Mouse (Mus musculus): ENCODE results near the gene Ugt2b36.
"Not testable (repeated sequence)": the region's sequence is repeated elsewhere in the genome, so short reads cannot be mapped to it uniquely, and the experiment has no call there.

Ugt2b36 gene

GRCm38 (mm10) chr5:87092346-87093027 lies at the start of gene Ugt2b36:
Gene Ugt2b36 (minus strand): TSS chr5:87092555.
- peak; percentile 42 for DNase-seq (ENCODE audit: low spot score)

DNA sequence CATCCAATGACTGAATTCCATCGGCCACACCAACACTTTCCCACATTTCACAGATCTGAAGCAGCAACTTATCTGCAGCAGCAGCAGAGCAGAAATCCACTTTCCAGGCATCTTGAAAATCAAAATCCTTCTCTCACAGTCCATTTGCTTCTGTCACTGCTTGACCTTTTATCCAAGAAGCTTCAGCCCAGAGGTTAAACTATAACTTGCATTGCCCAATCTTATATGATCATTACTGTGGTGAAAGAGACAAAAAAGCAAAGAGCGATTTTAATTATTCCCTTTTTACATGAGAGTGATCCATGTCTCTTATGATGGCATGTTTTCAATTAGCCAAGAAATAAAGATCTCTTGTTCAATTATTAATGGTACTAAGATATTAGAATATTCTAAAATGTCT lies 47.8 kb upstream of the Ugt2b36 start, which contains the start of gene Ugt2b5:
TSS of gene Ugt2b5 (minus strand) at position 123 of the 400 bp plus-strand sequence.
- DNase-seq (ENCODE audit: low spot score) = not testable (repeated sequence)

DNA sequence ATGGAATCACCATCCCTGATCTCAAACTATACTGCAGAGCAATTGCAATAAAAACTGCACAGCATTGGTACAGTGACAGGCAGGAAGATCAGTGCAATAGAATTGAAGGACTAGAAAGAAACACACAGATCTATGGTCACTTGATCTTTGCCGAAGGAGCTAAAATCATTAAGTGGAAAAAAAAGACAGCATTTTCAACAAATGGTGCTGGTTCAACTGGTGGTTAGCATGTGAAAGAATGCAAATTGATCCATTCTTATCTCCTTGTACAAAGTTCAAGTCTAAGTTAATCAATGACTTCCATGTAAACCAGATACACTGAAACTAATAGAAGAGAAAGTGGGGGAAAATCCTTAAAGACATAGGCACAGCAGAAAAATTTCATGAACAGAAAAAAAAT lies 11.3 kb upstream of the Ugt2b36 start:
- not testable (repeated sequence) for DNase-seq (ENCODE audit: low spot score)

GRCm38 (mm10) chr5:87091111-87091510 lies 1.2 kb downstream of the Ugt2b36 start:
- no peak for DNase-seq (ENCODE audit: low spot score)

DNA sequence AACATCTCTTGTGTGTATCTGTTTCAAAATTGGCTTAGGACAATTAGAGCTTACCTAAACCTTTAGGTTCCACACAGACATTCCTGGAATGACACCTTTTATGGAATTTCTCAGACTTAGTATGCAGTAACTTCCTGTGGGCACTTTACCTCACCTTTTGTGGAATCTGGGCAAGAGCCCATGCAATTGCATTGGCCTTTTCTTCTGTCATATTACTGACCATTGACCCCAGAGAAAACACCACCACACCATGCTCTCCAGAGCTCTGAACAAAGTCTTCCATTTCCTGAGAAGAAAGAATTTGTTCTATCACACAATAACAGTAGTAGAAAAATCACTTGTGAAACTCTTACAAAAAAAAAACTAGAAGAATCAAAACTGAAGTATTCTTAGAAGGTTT lies 3.1 kb downstream of the Ugt2b36 start:
- no peak for DNase-seq (ENCODE audit: low spot score)

- DNase-seq (ENCODE audit: low spot score) = no peak
Measured at GRCm38 (mm10) chr5:87086269-87086668, 6.1 kb downstream of the Ugt2b36 start.

DNA sequence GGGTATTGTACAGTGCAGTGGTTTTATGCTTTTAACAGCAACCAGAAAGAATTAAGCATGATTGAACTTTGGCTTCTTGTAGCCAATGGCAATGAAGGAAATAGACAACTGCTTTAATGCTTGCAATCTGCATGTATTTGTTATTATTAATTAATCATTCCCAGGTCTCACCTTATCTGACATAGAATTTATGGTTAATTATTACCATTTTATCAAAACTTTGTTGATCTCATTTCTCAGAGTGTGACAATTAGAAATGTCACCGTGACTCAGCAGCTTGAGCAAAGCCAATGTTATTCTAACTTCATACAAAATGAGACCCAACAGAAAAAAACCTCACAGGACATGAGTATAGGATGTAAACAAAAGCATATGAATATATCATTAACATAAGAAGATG lies 61.7 kb downstream of the Ugt2b36 start:
- no peak for DNase-seq (ENCODE audit: low spot score)

DNA sequence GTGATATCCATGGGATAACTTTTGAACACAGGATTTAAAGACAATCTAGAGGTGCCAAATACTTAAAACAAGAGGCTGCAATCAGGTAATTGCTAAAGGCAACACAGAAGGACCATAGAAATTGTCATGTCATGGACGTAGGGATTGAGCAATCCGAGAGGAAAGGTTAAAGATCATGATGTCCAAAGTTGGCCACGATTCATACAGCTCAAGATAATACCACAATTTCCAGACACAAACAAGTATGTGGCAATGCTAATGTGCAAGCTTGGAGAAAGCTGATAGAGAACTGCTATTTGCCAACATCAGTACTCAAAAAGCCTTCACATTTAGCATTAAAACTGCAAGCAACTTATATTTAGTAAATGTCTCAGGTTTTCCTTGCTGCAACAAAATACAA lies 65.0 kb downstream of the Ugt2b36 start:
- DNase-seq (ENCODE audit: low spot score) = no peak
